Mouse (Mus musculus) lung, embryonic 16.5 days (tissue): ENCODE results near the gene Olfr698. TPM values are rescaled to one million over a fixed set of nuclear protein-coding genes. Genes with fewer than 3 reads are reported as not detected.
"Not testable (repeated sequence)": the region's sequence is repeated elsewhere in the genome, so short reads cannot be mapped to it uniquely, and the experiment has no call there.

Experiments
- ATAC-seq: fragments of 200-750 bp; cut with Nextera tagmentation; 2 replicates; pipeline ENCODE4 v1.8.0; 2017; ENCODE audit warnings: low read depth, mild to moderate bottlenecking, moderate library complexity
- H3K27ac ChIP-seq: fragments of 300-500 bp; sonication (generic); 2 replicates; pipeline ENCODE4 v1.5.1; 2014; ENCODE audit warnings: mild to moderate bottlenecking, control low read depth, low read length
- H3K27me3 ChIP-seq: fragments of 300-500 bp; sonication (generic); 2 replicates; pipeline ENCODE4 v1.6.1; 2014; ENCODE audit warnings: low read depth, low read length, mixed read lengths; ENCODE audit not compliant: control insufficient read depth, insufficient read depth
- H3K36me3 ChIP-seq: fragments of 300-500 bp; sonication (generic); 2 replicates; pipeline ENCODE4 v1.6.1; 2014; ENCODE audit warnings: low read length; ENCODE audit not compliant: control insufficient read depth, insufficient read depth
- H3K4me1 ChIP-seq: fragments of 300-500 bp; sonication (generic); replicated peaks from 2 replicates; pipeline ENCODE4 v1.6.1; 2014; ENCODE audit warnings: low read length, mixed read lengths; ENCODE audit not compliant: control insufficient read depth, insufficient read depth
- H3K4me2 ChIP-seq: fragments of 300-500 bp; sonication (generic); 2 replicates; pipeline ENCODE4 v1.6.1; 2014; ENCODE audit warnings: low read depth, low read length, control low read depth
- H3K4me3 ChIP-seq: fragments of 300-500 bp; sonication (generic); 2 replicates; pipeline ENCODE4 v1.5.1; 2014; ENCODE audit warnings: mild to moderate bottlenecking, low read length, control low read depth
- H3K9ac ChIP-seq: fragments of 300-500 bp; sonication (generic); 2 replicates; pipeline ENCODE4 v1.6.1; 2014; ENCODE audit warnings: low read length, control low read depth
- H3K9me3 ChIP-seq: fragments of 300-500 bp; sonication (generic); 2 replicates; pipeline ENCODE4 v1.6.1; 2016; ENCODE audit warnings: low read length; ENCODE audit not compliant: control insufficient read depth
- WGBS: fragments of 180-500 bp; shearing (Covaris S2); extraction: QIAGEN DNeasy Blood & Tissue Kit; methylation state at CpG from one replicate; pipeline ENCODE4 v1.1.7; 2014; 5-methylcytosine and 5-hydroxymethylcytosine counted together
- polyA plus RNA-seq: library from polyadenylated mRNA; unstranded; fragments of >200 nt; fragmentation: Nextera tagmentation; extraction: Ambion mirVana; gene quantifications from 2 replicates; pipeline ENCODE4 v1.2.1, GENCODE M21; 2015

Gene Olfr698
- polyA plus RNA-seq, 1 experiment from 2014 or later = not detected

- H3K4me1 ChIP-seq = no peaks in the 10 kb centered on the region
- H3K4me2 ChIP-seq = no peak within 1 kb of the TSS
- H3K4me3 ChIP-seq = no peak within 1 kb of the TSS
- no peaks in the 10 kb centered on the region for H3K36me3 ChIP-seq
- H3K9me3 ChIP-seq = no peaks in the 10 kb centered on the region
- H3K27ac ChIP-seq = no peak within 1 kb of the TSS
- no peaks in the 10 kb centered on the region for H3K27me3 ChIP-seq
- ATAC-seq = no peak
- H3K9ac ChIP-seq = no peak within 1 kb of the TSS
Measured at GRCm38 (mm10) chr7:106716296-106716695, 38.9 kb downstream of the Olfr698 start, which contains the start of gene Olfr695. Gene Olfr695 (minus strand): TSS chr7:106716396.

DNA sequence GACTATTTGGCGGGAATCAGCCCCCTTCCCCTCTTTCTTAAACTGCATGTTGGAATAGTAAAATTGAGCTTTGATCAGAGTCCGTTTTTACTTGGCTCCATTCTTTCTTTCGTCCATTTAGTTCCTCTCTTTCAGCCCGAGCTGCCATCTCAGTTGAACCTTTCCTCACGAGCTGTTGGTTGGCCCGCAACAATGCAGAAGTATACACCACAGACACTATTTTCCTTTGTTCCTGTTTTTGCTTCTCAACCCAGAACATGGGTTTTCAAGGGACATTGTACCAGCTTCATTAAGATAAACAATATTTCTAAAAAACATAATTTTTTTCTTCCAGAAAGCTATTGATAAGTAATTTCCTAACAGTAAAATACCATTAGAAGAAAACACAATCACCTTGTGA lies 43.7 kb downstream of the Olfr698 start:
- no peaks in the 10 kb centered on the region for H3K9me3 ChIP-seq
- H3K4me3 ChIP-seq = no peak overlapping the region

DNA sequence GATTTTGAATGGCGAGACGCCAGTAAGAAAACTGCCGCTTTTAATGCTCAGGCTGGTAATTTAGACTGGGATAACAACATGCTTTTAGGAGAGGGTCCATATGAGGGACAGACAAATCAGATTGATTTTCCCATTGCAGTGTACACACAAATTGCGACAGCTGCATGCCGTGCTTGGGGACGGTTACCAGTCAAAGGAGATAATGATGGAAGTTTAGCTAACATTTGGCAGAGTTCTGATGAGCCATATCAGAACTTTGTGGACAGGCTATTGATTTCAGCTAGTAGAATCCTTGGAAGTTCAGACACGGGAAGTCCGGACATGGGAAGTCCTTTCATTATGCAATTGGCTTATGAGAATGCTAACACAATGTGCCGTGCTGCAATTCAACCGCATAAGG lies 47.5 kb downstream of the Olfr698 start:
- not testable (repeated sequence) for H3K4me3 ChIP-seq, H3K4me1 ChIP-seq, ATAC-seq, H3K27ac ChIP-seq, H3K9ac ChIP-seq, H3K4me2 ChIP-seq, H3K9me3 ChIP-seq, H3K36me3 ChIP-seq, H3K27me3 ChIP-seq
- 92% methylated on average over 10 of the region's 10 CpGs for WGBS

More for the DNA sequence above, 43.7 kb downstream of the Olfr698 start:
- WGBS = 90% methylated on average over 6 of the region's 6 CpGs
- Histone ChIP-seq H3K4me1 (no peaks in the 10 kb centered on the region), H3K36me3 (no peaks in the 10 kb centered on the region), H3K9ac (no peak overlapping the region), H3K4me2 (no peak overlapping the region), H3K27me3 (no peaks in the 10 kb centered on the region), H3K27ac (no peak overlapping the region)
- ATAC-seq = no peak

Other genes with a start within 250 kb of the Olfr698 start
- not detected in 2 replicates for gene Olfr693, start 74.8 kb downstream of the Olfr698 start, polyA plus RNA-seq
- not detected in 2 replicates for gene Olfr694, start 63.6 kb downstream of the Olfr698 start, polyA plus RNA-seq
- gene Olfr695, start 39.0 kb downstream of the Olfr698 start, polyA plus RNA-seq = not detected in 2 replicates
- not detected in 2 replicates for gene Olfr697, start 13.0 kb downstream of the Olfr698 start, polyA plus RNA-seq
- not detected in 2 replicates for gene Olfr699, start 37.8 kb upstream of the Olfr698 start, polyA plus RNA-seq
- not detected in 2 replicates for gene Olfr700, start 53.4 kb upstream of the Olfr698 start, polyA plus RNA-seq
- not detected in 2 replicates for gene Olfr701, start 58.7 kb upstream of the Olfr698 start, polyA plus RNA-seq
- gene Olfr702, start 78.5 kb upstream of the Olfr698 start, polyA plus RNA-seq = not detected in 2 replicates
- not detected in 2 replicates for gene Olfr703, start 88.0 kb upstream of the Olfr698 start, polyA plus RNA-seq
- gene Olfr704, start 107.8 kb upstream of the Olfr698 start, polyA plus RNA-seq = not detected in 2 replicates
- gene Olfr705, start 121.5 kb upstream of the Olfr698 start, polyA plus RNA-seq = not detected in 2 replicates
- gene Olfr706, start 132.8 kb upstream of the Olfr698 start, polyA plus RNA-seq = not detected in 2 replicates
- not detected in 2 replicates for gene Olfr707, start 145.8 kb upstream of the Olfr698 start, polyA plus RNA-seq
- not detected in 2 replicates for gene Olfr1532-ps1, start 152.6 kb upstream of the Olfr698 start, polyA plus RNA-seq
- gene Olfr709-ps1, start 176.8 kb upstream of the Olfr698 start, polyA plus RNA-seq = not detected in 2 replicates
- not detected in 2 replicates for gene Olfr710, start 192.9 kb upstream of the Olfr698 start, polyA plus RNA-seq
- not detected in 2 replicates for gene Olfr6, start 208.5 kb upstream of the Olfr698 start, polyA plus RNA-seq
- not detected in 2 replicates for gene Olfr711, start 220.1 kb upstream of the Olfr698 start, polyA plus RNA-seq